Mouse (Mus musculus) hindbrain, embryonic 11.5 days (tissue): ENCODE results near the gene St5. TPM values are rescaled to one million over a fixed set of nuclear protein-coding genes. Genes with fewer than 3 reads are reported as not detected.

Experiments
- ATAC-seq: fragments of 200-750 bp; cut with Nextera tagmentation; 2 replicates; pipeline ENCODE4 v1.8.0; 2017; ENCODE audit warnings: mild to moderate bottlenecking, moderate TSS enrichment, moderate library complexity; ENCODE audit not compliant: low FRiP score
- DNase-seq: peaks from one replicate; pipeline ENCODE4 v3.0.0-alpha.2; 2015; ENCODE audit warnings: low spot score
- H3K27ac ChIP-seq: fragments of 300-500 bp; sonication (generic); 2 replicates; pipeline ENCODE4 v1.5.1; 2014; ENCODE audit warnings: mild to moderate bottlenecking, low read depth, low read length
- H3K27me3 ChIP-seq: fragments of 300-500 bp; sonication (generic); 2 replicates; pipeline ENCODE4 v1.6.1; 2014; ENCODE audit warnings: mild to moderate bottlenecking, low read length, moderate library complexity, mixed read lengths; ENCODE audit not compliant: control insufficient read depth, insufficient read depth
- H3K36me3 ChIP-seq: fragments of 300-500 bp; sonication (generic); 2 replicates; pipeline ENCODE4 v1.6.1; 2014; ENCODE audit warnings: mild to moderate bottlenecking, low read length, moderate library complexity, mixed read lengths; ENCODE audit not compliant: control insufficient read depth, insufficient read depth
- H3K4me1 ChIP-seq: fragments of 300-500 bp; sonication (generic); replicated peaks from 2 replicates; pipeline ENCODE4 v1.6.1; 2014; ENCODE audit warnings: low read length, mixed read lengths; ENCODE audit not compliant: control insufficient read depth, insufficient read depth
- H3K4me2 ChIP-seq: fragments of 300-500 bp; sonication (generic); replicated peaks from 2 replicates; pipeline ENCODE4 v1.6.1; 2014; ENCODE audit warnings: mild to moderate bottlenecking, low read depth, low read length
- H3K4me3 ChIP-seq: fragments of 300-500 bp; sonication (generic); 2 replicates; pipeline ENCODE4 v1.5.1; 2014; ENCODE audit warnings: low read depth, low read length
- H3K9ac ChIP-seq: fragments of 300-500 bp; sonication (generic); 2 replicates; pipeline ENCODE4 v1.6.1; 2014; ENCODE audit warnings: low read depth, low read length
- H3K9me3 ChIP-seq: fragments of 300-500 bp; sonication (generic); 2 replicates; pipeline ENCODE4 v1.6.1; 2016; ENCODE audit warnings: low read length; ENCODE audit not compliant: control insufficient read depth
- WGBS: fragments of 180-500 bp; shearing (Covaris S2); extraction: QIAGEN DNeasy Blood & Tissue Kit; methylation state at CpG from one replicate; pipeline ENCODE4 v1.1.7; 2014; 5-methylcytosine and 5-hydroxymethylcytosine counted together
- polyA plus RNA-seq: library from polyadenylated mRNA; unstranded; fragments of >200 nt; fragmentation: Nextera tagmentation; extraction: Ambion mirVana; gene quantifications from 2 replicates; pipeline ENCODE4 v1.2.1, GENCODE M21; 2014

Gene St5
- polyA plus RNA-seq, 1 experiment from 2014 or later: 32.5 TPM

GRCm38 (mm10) chr7:109578880-109579584, 124.4 kb downstream of the St5 start:
- 31% methylated on average over 2 of the region's 2 CpGs for WGBS
- Histone ChIP-seq H3K27ac (peak overlapping the region; percentile 56), H3K4me3 (no peak overlapping the region), H3K27me3 (no peaks in the 10 kb centered on the region), H3K4me2 (no peak overlapping the region), H3K4me1 (no peaks in the 10 kb centered on the region), H3K9ac (no peak overlapping the region), H3K9me3 (no peaks in the 10 kb centered on the region), H3K36me3 (no peaks in the 10 kb centered on the region)
- DNase-seq (no peak), ATAC-seq (no peak)

- no peak overlapping the region for H3K9ac ChIP-seq
- no peak overlapping the region for H3K4me2 ChIP-seq
- no peak overlapping the region for H3K4me3 ChIP-seq
- ATAC-seq (no peak), DNase-seq (no peak)
- no peaks in the 10 kb centered on the region for H3K36me3 ChIP-seq
- H3K4me1 ChIP-seq: no peaks in the 10 kb centered on the region
- H3K27ac ChIP-seq: no peak overlapping the region
- WGBS: 58% methylated on average over 11 of the region's 11 CpGs
- no peaks in the 10 kb centered on the region for H3K27me3 ChIP-seq
- no peaks in the 10 kb centered on the region for H3K9me3 ChIP-seq
Measured at GRCm38 (mm10) chr7:109576321-109577314, 126.8 kb downstream of the St5 start.

- Histone ChIP-seq H3K9ac (no peak overlapping the region), H3K9me3 (no peaks in the 10 kb centered on the region), H3K36me3 (no peaks in the 10 kb centered on the region), H3K27me3 (no peaks in the 10 kb centered on the region), H3K27ac (no peak overlapping the region), H3K4me3 (no peak overlapping the region), H3K4me1 (no peaks in the 10 kb centered on the region), H3K4me2 (no peak overlapping the region)
- no peak for ATAC-seq
- 92% methylated on average over 7 of the region's 7 CpGs for WGBS
- no peak for DNase-seq
Measured at GRCm38 (mm10) chr7:109574166-109574565, 129.2 kb downstream of the St5 start.

- Histone ChIP-seq H3K9me3 (no peaks in the 10 kb centered on the region), H3K4me2 (no peak overlapping the region), H3K4me1 (no peaks in the 10 kb centered on the region), H3K4me3 (no peak overlapping the region), H3K36me3 (no peaks in the 10 kb centered on the region), H3K27me3 (no peaks in the 10 kb centered on the region), H3K9ac (no peak overlapping the region), H3K27ac (no peak overlapping the region)
- ATAC-seq: no peak
- DNase-seq: no peak
- 93% methylated on average over 4 of the region's 4 CpGs for WGBS
Measured at GRCm38 (mm10) chr7:109568391-109568892, 135.0 kb downstream of the St5 start.

GRCm38 (mm10) chr7:109566841-109567768, 136.3 kb downstream of the St5 start:
- WGBS: 82% methylated on average over 11 of the region's 11 CpGs
- no peaks in the 10 kb centered on the region for H3K27me3 ChIP-seq
- no peaks in the 10 kb centered on the region for H3K4me1 ChIP-seq
- H3K36me3 ChIP-seq: no peaks in the 10 kb centered on the region
- H3K27ac ChIP-seq: no peak overlapping the region
- no peaks in the 10 kb centered on the region for H3K9me3 ChIP-seq
- no peak overlapping the region for H3K9ac ChIP-seq
- H3K4me2 ChIP-seq: no peak overlapping the region
- ATAC-seq (no peak), DNase-seq (no peak)
- no peak overlapping the region for H3K4me3 ChIP-seq

- no peaks in the 10 kb centered on the region for H3K36me3 ChIP-seq
- H3K4me1 ChIP-seq: no peaks in the 10 kb centered on the region
- no peaks in the 10 kb centered on the region for H3K9me3 ChIP-seq
- ATAC-seq (no peak), DNase-seq (no peak)
- no peak overlapping the region for H3K4me2 ChIP-seq
- no peaks in the 10 kb centered on the region for H3K27me3 ChIP-seq
- H3K27ac ChIP-seq: no peak overlapping the region
- no peak overlapping the region for H3K9ac ChIP-seq
- no peak overlapping the region for H3K4me3 ChIP-seq
Measured at GRCm38 (mm10) chr7:109566327-109566726, 137.1 kb downstream of the St5 start.

GRCm38 (mm10) chr7:109563775-109564362, 139.5 kb downstream of the St5 start:
- H3K9ac ChIP-seq: no peak overlapping the region
- ATAC-seq (no peak), DNase-seq (no peak)
- H3K4me3 ChIP-seq: no peak overlapping the region
- H3K27ac ChIP-seq: no peak overlapping the region
- H3K36me3 ChIP-seq: no peaks in the 10 kb centered on the region
- H3K27me3 ChIP-seq: no peaks in the 10 kb centered on the region
- no peaks in the 10 kb centered on the region for H3K4me1 ChIP-seq
- H3K4me2 ChIP-seq: no peak overlapping the region
- no peaks in the 10 kb centered on the region for H3K9me3 ChIP-seq
- WGBS: 85% methylated on average over 4 of the region's 4 CpGs

- no peak overlapping the region for H3K4me2 ChIP-seq
- H3K36me3 ChIP-seq: no peaks in the 10 kb centered on the region
- H3K27ac ChIP-seq: no peak overlapping the region
- no peaks in the 10 kb centered on the region for H3K27me3 ChIP-seq
- H3K9me3 ChIP-seq: no peaks in the 10 kb centered on the region
- H3K4me1 ChIP-seq: no peaks in the 10 kb centered on the region
- ATAC-seq (no peak), DNase-seq (no peak)
- H3K9ac ChIP-seq: no peak overlapping the region
- no peak overlapping the region for H3K4me3 ChIP-seq
- 51% methylated on average over 5 of the region's 5 CpGs for WGBS
Measured at GRCm38 (mm10) chr7:109562676-109563075, 140.7 kb downstream of the St5 start.
